Mouse (Mus musculus): Measurements from ENCODE around the gene Fam185a. TPM values are rescaled to one million over a fixed set of nuclear protein-coding genes. Genes with fewer than 3 reads are reported as not detected.

The Fam185a gene
- polyA plus RNA-seq, 1 experiment, result not detected

DNA sequence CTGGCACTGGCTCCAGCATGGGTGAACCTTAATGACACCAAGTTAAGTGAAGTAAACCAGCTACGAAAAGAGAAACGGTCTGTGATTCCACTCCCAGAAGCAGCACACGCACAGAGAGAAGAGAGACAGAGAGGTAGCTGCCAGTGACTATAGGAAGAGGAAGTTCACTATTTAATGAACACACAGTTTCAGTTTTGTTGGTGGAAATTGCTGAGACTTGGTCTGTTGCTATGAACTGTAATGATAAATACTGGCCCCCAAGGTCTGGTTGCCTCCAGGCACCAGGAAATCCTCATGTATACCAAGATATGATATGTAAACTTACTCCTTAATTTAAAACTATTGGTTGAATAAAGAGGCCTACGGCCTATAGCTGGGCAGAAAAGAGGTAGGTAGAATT is 38.3 kb upstream of the Fam185a start:
- Histone ChIP-seq H3K9me3 (ENCODE audit: control insufficient read depth, low read length) (no peaks in the 10 kb centered on the region), H3K36me3 (ENCODE audit: control insufficient read depth) (no peaks in the 10 kb centered on the region), H3K27me3 (ENCODE audit: control insufficient read depth) (no peaks in the 10 kb centered on the region), H3K4me1 (ENCODE audit: control insufficient read depth) (no peaks in the 10 kb centered on the region; the same call in 1 of the 2 replicates), H3K4me3 (replicated peaks) (no peak overlapping the region)
- TF ChIP-seq GATA1 (IDR thresholded peaks at IDR 0.05; ENCODE audit: low read length), result no peak

DNA sequence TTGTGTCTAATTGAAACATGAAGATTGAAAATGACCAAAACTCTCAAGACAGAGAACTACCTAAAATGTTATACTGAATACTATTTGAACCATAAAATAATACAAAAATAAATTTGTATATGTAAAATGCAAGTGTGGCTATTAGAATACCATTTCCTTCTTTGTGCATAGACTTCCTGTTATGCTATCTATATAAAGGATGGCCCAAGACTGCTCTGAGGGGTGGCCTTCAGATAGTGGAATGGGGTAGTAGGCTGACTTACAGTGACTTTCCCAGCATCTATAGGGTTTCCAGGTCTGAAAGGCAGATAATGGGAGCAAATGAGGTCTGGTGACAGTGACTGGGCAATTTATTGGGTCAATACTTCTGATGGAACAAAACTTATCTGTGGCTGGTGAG is 37.4 kb upstream of the Fam185a start:
- H3K4me1 ChIP-seq (ENCODE audit: control insufficient read depth), result no peaks in the 10 kb centered on the region; the same call in 1 of the 2 replicates
- no peaks in the 10 kb centered on the region for H3K9me3 ChIP-seq (ENCODE audit: control insufficient read depth, low read length)
- H3K36me3 ChIP-seq (ENCODE audit: control insufficient read depth), result no peaks in the 10 kb centered on the region
- TF ChIP-seq GATA1 (IDR thresholded peaks at IDR 0.05; ENCODE audit: low read length) (no peak), TAL1 (IDR thresholded peaks at IDR 0.05; ENCODE audit: low read length) (no peak)
- no peak overlapping the region for H3K4me3 ChIP-seq (replicated peaks)
- no peaks in the 10 kb centered on the region for H3K27me3 ChIP-seq (ENCODE audit: control insufficient read depth)

- Histone ChIP-seq H3K27me3 (ENCODE audit: control insufficient read depth) (no peaks in the 10 kb centered on the region), H3K4me1 (ENCODE audit: control insufficient read depth) (no peaks in the 10 kb centered on the region; the same call in 1 of the 2 replicates), H3K36me3 (ENCODE audit: control insufficient read depth) (no peaks in the 10 kb centered on the region), H3K4me3 (replicated peaks) (no peak overlapping the region), H3K9me3 (ENCODE audit: control insufficient read depth, low read length) (no peaks in the 10 kb centered on the region)
- TF ChIP-seq GATA1 (IDR thresholded peaks at IDR 0.05; ENCODE audit: low read length), result no peak
- no peak for TF ChIP-seq TAL1 (IDR thresholded peaks at IDR 0.05; ENCODE audit: low read length)
Measured at GRCm38 (mm10) chr5:21388855-21389254, 35.9 kb upstream of the Fam185a start.

DNA sequence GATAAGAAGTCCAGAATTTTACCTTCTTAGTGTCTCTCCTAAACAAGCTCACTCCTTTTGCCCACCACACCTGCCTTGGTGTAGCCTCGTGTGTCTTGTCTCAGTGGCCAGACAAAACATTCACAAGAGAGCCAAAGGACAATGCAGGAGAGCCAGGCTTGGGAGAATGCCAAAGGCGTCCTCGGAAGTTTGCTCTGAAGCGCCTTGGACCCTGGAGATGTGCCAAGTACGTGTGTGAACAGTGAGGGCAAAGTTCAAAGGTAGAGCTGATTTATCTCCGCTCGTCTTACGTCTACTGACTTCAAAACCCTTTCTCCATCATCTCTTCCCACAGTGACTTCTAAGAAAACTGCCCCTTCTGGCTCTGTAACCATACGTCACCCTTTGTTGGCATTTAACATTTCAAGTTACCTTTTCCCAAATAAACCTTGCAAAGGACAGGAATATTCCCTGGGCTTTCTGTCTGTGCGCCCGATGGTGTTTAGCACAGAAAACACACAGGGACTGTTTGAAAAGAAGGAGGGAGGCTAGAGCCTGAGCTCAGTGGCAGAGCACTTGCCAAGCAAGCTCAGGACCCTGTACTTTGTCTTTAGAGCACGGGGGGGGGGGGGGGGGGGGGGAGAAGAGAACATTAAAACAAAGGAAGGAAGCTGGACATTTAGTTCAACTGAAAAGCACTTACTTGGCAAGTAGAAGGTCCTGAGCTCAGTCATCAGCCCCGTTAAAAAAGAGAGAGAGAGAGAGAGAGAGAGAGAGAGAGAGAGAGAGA is 33.0 kb upstream of the Fam185a start:
- Histone ChIP-seq H3K4me1 (ENCODE audit: control insufficient read depth) (no peaks in the 10 kb centered on the region), H3K27me3 (ENCODE audit: control insufficient read depth) (no peaks in the 10 kb centered on the region), H3K9me3 (ENCODE audit: control insufficient read depth, low read length) (no peaks in the 10 kb centered on the region), H3K36me3 (ENCODE audit: control insufficient read depth) (no peaks in the 10 kb centered on the region), H3K4me3 (replicated peaks) (no peak overlapping the region)
- no peak for TF ChIP-seq GATA1 (IDR thresholded peaks at IDR 0.05; ENCODE audit: low read length)
- no peak for TF ChIP-seq TAL1 (IDR thresholded peaks at IDR 0.05; ENCODE audit: low read length)

DNA sequence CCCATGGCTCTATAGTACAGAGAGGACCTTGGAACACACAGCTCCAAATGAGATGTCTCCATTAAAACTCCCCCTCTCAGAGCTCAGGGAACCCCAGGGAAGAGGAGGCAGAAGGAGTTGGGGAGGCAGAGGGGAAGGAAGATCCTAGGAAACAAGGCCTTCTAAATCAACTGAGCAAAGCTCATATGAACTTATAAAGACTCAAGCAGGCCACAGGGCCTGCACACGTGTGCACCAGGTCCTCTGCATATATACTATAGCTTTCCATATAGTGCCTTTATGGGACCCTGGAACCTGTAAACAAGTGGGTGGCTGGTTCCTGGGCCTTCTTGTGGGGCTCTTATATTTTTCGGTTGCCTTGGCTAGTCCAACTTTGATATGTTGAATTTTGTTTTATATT is 30.2 kb upstream of the Fam185a start:
- Histone ChIP-seq H3K4me3 (replicated peaks) (no peak overlapping the region), H3K36me3 (ENCODE audit: control insufficient read depth) (no peaks in the 10 kb centered on the region), H3K4me1 (ENCODE audit: control insufficient read depth) (no peaks in the 10 kb centered on the region), H3K27me3 (ENCODE audit: control insufficient read depth) (no peaks in the 10 kb centered on the region), H3K9me3 (ENCODE audit: control insufficient read depth, low read length) (no peaks in the 10 kb centered on the region)
- no peak for TF ChIP-seq TAL1 (IDR thresholded peaks at IDR 0.05; ENCODE audit: low read length)
- no peak for TF ChIP-seq GATA1 (IDR thresholded peaks at IDR 0.05; ENCODE audit: low read length)

DNA sequence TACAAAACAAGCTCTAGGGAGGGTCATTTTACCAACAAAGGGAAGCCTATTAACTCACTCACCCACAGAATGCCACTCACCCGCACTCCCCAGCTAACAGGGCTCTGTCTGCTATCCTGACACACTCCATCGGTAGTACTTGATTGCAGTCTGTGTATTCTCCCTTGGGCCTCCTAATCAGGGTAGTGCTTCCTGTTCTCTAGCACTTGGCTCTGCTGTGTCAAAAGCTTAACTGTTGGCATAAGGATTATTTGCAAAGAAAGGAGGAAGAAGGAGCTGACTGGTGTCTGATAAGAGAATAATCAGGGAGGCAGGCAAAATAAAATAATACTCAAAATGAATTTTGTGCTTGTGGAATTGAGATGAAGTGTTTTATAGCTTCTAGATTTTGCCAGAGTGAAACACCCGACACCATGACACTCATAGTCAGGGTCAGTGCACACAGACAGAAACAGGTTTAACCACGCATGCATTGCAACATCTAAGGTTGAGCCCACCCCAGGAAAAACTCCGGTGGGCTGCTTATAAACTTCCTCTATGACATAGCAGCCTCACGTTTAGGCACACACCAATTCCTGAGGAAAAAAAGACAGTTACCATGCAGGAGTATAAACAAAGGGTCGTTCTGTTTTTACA is 29.4 kb upstream of the Fam185a start:
- Histone ChIP-seq H3K9me3 (ENCODE audit: control insufficient read depth, low read length) (no peaks in the 10 kb centered on the region), H3K27me3 (ENCODE audit: control insufficient read depth) (no peaks in the 10 kb centered on the region), H3K4me1 (ENCODE audit: control insufficient read depth) (no peaks in the 10 kb centered on the region), H3K4me3 (replicated peaks) (no peak overlapping the region), H3K36me3 (ENCODE audit: control insufficient read depth) (no peaks in the 10 kb centered on the region)
- no peak for TF ChIP-seq TAL1 (IDR thresholded peaks at IDR 0.05; ENCODE audit: low read length)

DNA sequence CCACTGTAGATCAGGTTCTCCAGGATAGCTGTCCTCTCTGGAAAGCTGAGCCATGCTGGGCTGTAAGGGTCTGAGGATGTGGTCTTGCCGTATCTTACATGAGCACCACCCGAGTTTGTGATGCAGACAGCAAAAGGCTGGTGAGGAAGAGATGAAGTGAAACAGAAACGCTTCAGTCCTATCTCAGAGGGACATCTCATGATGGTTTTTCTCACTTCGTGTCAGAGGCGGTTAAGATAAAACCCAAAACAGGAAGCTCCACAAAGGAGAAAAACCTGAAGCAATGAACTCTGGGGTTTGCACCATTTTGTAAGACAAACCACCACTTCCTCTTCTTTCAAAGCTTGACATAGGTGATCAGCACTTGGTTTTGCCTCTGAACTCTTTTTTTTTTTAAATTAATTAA is 13.5 kb upstream of the Fam185a start:
- no peaks in the 10 kb centered on the region for H3K4me1 ChIP-seq (ENCODE audit: control insufficient read depth)
- no peak overlapping the region for H3K4me3 ChIP-seq (replicated peaks)
- H3K9me3 ChIP-seq (ENCODE audit: control insufficient read depth, low read length), result no peaks in the 10 kb centered on the region
- no peaks in the 10 kb centered on the region for H3K36me3 ChIP-seq (ENCODE audit: control insufficient read depth)
- H3K27me3 ChIP-seq (ENCODE audit: control insufficient read depth), result no peaks in the 10 kb centered on the region
- TF ChIP-seq GATA1 (IDR thresholded peaks at IDR 0.05; ENCODE audit: low read length) (no peak), TAL1 (IDR thresholded peaks at IDR 0.05; ENCODE audit: low read length) (no peak)

DNA sequence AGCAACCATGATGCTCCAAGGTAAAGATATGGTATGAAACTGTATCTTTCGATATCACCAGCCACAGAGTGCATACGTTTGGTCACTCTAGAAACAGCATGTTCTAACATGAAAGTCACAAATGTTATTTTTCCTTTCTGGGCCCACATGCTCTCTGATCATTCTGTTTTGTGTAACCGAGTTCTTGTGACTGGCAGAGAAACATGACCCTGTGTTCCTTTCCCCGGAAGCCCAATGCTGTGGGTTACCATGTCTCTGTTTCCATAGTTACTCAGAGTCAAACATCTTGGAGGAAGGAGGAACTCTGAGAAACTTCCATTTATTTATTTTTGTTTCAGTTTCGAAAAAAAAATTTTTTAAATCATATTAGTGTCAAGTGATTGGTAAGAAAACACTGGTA is 12.7 kb upstream of the Fam185a start:
- H3K27me3 ChIP-seq (ENCODE audit: control insufficient read depth), result no peaks in the 10 kb centered on the region
- no peak overlapping the region for H3K4me3 ChIP-seq (replicated peaks)
- H3K4me1 ChIP-seq (ENCODE audit: control insufficient read depth), result no peaks in the 10 kb centered on the region
- TF ChIP-seq GATA1 (IDR thresholded peaks at IDR 0.05; ENCODE audit: low read length), result no peak
- TF ChIP-seq TAL1 (IDR thresholded peaks at IDR 0.05; ENCODE audit: low read length), result no peak
- no peaks in the 10 kb centered on the region for H3K9me3 ChIP-seq (ENCODE audit: control insufficient read depth, low read length)
- no peaks in the 10 kb centered on the region for H3K36me3 ChIP-seq (ENCODE audit: control insufficient read depth)

GRCm38 (mm10) chr5:21413322-21413721 is 11.4 kb upstream of the Fam185a start:
- no peaks in the 10 kb centered on the region for H3K9me3 ChIP-seq (ENCODE audit: control insufficient read depth, low read length)
- no peaks in the 10 kb centered on the region for H3K27me3 ChIP-seq (ENCODE audit: control insufficient read depth)
- no peak overlapping the region for H3K4me3 ChIP-seq (replicated peaks)
- TF ChIP-seq TAL1 (IDR thresholded peaks at IDR 0.05; ENCODE audit: low read length), result no peak
- no peak for TF ChIP-seq GATA1 (IDR thresholded peaks at IDR 0.05; ENCODE audit: low read length)
- H3K4me1 ChIP-seq (ENCODE audit: control insufficient read depth), result no peaks in the 10 kb centered on the region
- H3K36me3 ChIP-seq (ENCODE audit: control insufficient read depth), result no peaks in the 10 kb centered on the region

Measured in erythroblast, embryonic 14.5 days (primary cell).